Comparison of ENCODE assay signal across 15 mouse cellular contexts in the genomic region with DNA sequence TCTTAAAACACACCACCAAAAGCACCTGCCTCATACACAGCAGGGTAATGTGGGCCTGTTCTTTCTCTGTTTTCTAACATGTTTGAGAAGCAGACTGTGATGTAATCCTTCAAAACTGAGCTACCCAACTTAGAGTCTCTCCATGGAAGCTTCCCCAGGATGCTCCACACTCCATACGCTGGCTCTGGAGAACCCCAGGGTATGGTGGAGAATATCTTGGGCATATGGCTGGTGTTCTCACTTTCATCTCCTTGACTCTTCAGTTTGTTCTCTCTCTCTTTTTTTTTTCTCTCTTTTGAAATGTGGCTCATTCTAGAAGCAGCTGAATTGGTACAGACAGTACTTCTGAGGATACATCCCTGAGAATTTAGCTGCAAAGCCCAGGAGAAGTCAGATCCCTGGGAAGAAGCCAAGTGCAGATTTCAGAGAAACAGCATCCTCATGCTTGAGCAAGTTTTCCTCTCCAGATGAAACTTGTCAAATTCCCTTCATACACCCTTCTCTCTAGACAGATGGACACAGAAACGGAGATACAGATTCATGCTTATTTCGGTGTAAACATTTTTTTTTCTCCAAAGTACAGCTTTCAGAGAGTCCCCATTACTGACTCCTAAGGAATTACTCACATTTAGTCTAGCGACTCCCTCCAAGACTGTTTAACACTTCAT.
A peak's percentile ranks its signal among the peaks of the same experiment; 100 is the strongest.
DNase-seq lines count a peak whose midpoint lies in the region; ATAC-seq lines count a peak whose summit lies in the region.
"Had no signal": no experiment of that assay in that cellular context is flagged by ENCODE, and none has a peak within 500 bp of the region (broad histone marks: within the 10 kb centered on the region; RNA-seq: fewer than 3 reads in every experiment).

No protein-coding gene starts in this region.

- 77% methylated on average over 4 of the region's 4 CpGs for WGBS in heart, embryonic 11.5 days (ENCODE audit: insufficient replicate concordance)
- 57% methylated on average over 4 of the region's 4 CpGs for WGBS in intestine, embryonic 16.5 days
- WGBS in forebrain, embryonic 10.5 days, result 92% methylated on average over 4 of the region's 4 CpGs

- no peaks in the 10 kb centered on the region for H3K4me1 ChIP-seq in heart, embryonic 11.5 days (ENCODE audit: control insufficient read depth, insufficient read depth, low read length)
- no peaks in the 10 kb centered on the region for H3K4me1 ChIP-seq in intestine, embryonic 16.5 days (ENCODE audit: control insufficient read depth, insufficient read depth, low read length)
- H3K4me1 ChIP-seq in forebrain, embryonic 10.5 days, result peaks cover 26% of the 10 kb centered on the region
- H3K4me1 ChIP-seq: hindbrain, embryonic 12.5 days; liver, embryonic 12.5 days had no signal

- no peaks in the 10 kb centered on the region for H3K27me3 ChIP-seq in heart, embryonic 11.5 days (ENCODE audit: control insufficient read depth, insufficient read depth, low read length)
- H3K27me3 ChIP-seq in intestine, embryonic 16.5 days (replicated peaks; ENCODE audit: control insufficient read depth, insufficient read depth, low read length), result no peaks in the 10 kb centered on the region
- no peaks in the 10 kb centered on the region for H3K27me3 ChIP-seq in forebrain, embryonic 10.5 days (ENCODE audit: poor library complexity, severe bottlenecking)
- H3K27me3 ChIP-seq: hindbrain, embryonic 12.5 days; liver, embryonic 12.5 days; megakaryocyte, embryonic 14.5 days had no signal

- H3K9me3 ChIP-seq in heart, embryonic 11.5 days (replicated peaks; ENCODE audit: control insufficient read depth, low read length), result no peaks in the 10 kb centered on the region
- H3K9me3 ChIP-seq in intestine, embryonic 16.5 days (ENCODE audit: control insufficient read depth, low read length), result no peaks in the 10 kb centered on the region
- H3K9me3 ChIP-seq in forebrain, embryonic 10.5 days, result no peaks in the 10 kb centered on the region
- H3K9me3 ChIP-seq: hindbrain, embryonic 12.5 days; liver, embryonic 12.5 days; megakaryocyte, embryonic 14.5 days had no signal

- no peak for ATAC-seq in heart, embryonic 11.5 days (replicated peaks; ENCODE audit: insufficient number of reproducible peaks, low FRiP score, low TSS enrichment)
- peak; percentile 55 for ATAC-seq in intestine, embryonic 16.5 days
- ATAC-seq: activated CD4-positive, CD25-positive, alpha-beta regulatory T cell, adult 4 months; CD4-positive, CD25-positive, alpha-beta regulatory T cell, adult 4 months; liver, embryonic 12.5 days had no signal

- DNase-seq in heart, adult 18-20 months, result peak; percentile 56 to 63
- peak; percentile 71 for DNase-seq in right cerebral cortex, adult 18-20 months
- DNase-seq in right cerebral cortex, postnatal 14 days, result no peak
- peak; percentile 51 for DNase-seq in lung, postnatal 36 days
- DNase-seq in thymus, postnatal 25 days, result no peak
- DNase-seq in forebrain, embryonic 10.5 days (ENCODE audit: extremely low spot score, low spot score), result no peak
- DNase-seq: cerebellum, adult 18-20 months had no signal

- no peak overlapping the region for H3K27ac ChIP-seq in heart, embryonic 11.5 days (ENCODE audit: low read depth, low read length)
- H3K27ac ChIP-seq in intestine, embryonic 16.5 days (ENCODE audit: low read length), result no peak overlapping the region
- no peak overlapping the region for H3K27ac ChIP-seq in forebrain, embryonic 10.5 days
- H3K27ac ChIP-seq: hindbrain, embryonic 12.5 days; liver, embryonic 12.5 days; stomach, postnatal 0 days had no signal

- H3K36me3 ChIP-seq in heart, embryonic 11.5 days (ENCODE audit: control insufficient read depth, insufficient read depth, low read length), result no peaks in the 10 kb centered on the region
- H3K36me3 ChIP-seq in intestine, embryonic 16.5 days (ENCODE audit: control insufficient read depth, insufficient read depth, low read length), result no peaks in the 10 kb centered on the region
- no peaks in the 10 kb centered on the region for H3K36me3 ChIP-seq in forebrain, embryonic 10.5 days (replicated peaks)
- H3K36me3 ChIP-seq: hindbrain, embryonic 12.5 days; liver, embryonic 12.5 days had no signal

- H3K9ac ChIP-seq in heart, embryonic 11.5 days (ENCODE audit: low read depth, low read length), result no peak overlapping the region
- H3K9ac ChIP-seq in intestine, embryonic 16.5 days (ENCODE audit: low read depth, low read length), result no peak overlapping the region
- H3K9ac ChIP-seq: hindbrain, embryonic 12.5 days; liver, embryonic 12.5 days had no signal

- H3K4me2 ChIP-seq in heart, embryonic 11.5 days, result no peak overlapping the region
- H3K4me2 ChIP-seq in intestine, embryonic 16.5 days (ENCODE audit: low read depth, low read length), result no peak overlapping the region
- H3K4me2 ChIP-seq: hindbrain, embryonic 12.5 days; liver, embryonic 12.5 days had no signal

- no peak overlapping the region for H3K4me3 ChIP-seq in heart, embryonic 11.5 days (ENCODE audit: low read depth, low read length)
- no peak overlapping the region for H3K4me3 ChIP-seq in intestine, embryonic 16.5 days (ENCODE audit: low read length)
- no peak overlapping the region for H3K4me3 ChIP-seq in forebrain, embryonic 10.5 days
- H3K4me3 ChIP-seq: hindbrain, embryonic 12.5 days; liver, embryonic 12.5 days; megakaryocyte, embryonic 14.5 days had no signal

Comparison
In these comparisons a context has a peak if more than half of its experiments do, and no peak if none do; other contexts are left out.
1. DNase-seq: peak in heart, adult 18-20 months (2 of 2), right cerebral cortex, adult 18-20 months (single experiment) and lung, postnatal 36 days (single experiment); none in right cerebral cortex, postnatal 14 days (single experiment), thymus, postnatal 25 days (single experiment) and forebrain, embryonic 10.5 days (single experiment).